Mouse (Mus musculus) liver, embryonic 15.5 days (tissue): ENCODE results near the gene Hcfc1. TPM values are rescaled to one million over a fixed set of nuclear protein-coding genes. Genes with fewer than 3 reads are reported as not detected.

Source experiments
- ATAC-seq: fragments of 200-750 bp; cut with Nextera tagmentation; 2 replicates; pipeline ENCODE4 v1.8.0; 2017; ENCODE audit warnings: moderate number of reproducible peaks, mild to moderate bottlenecking, moderate library complexity; ENCODE audit not compliant: insufficient read depth
- H3K27ac ChIP-seq: fragments of 300-500 bp; sonication (generic); replicated peaks from 2 replicates; pipeline ENCODE4 v1.5.1; 2015; ENCODE audit warnings: mild to moderate bottlenecking, inconsistent platforms
- H3K27me3 ChIP-seq: fragments of 300-500 bp; sonication (generic); 2 replicates; pipeline ENCODE4 v1.6.1; 2015; ENCODE audit warnings: mild to moderate bottlenecking, inconsistent platforms
- H3K36me3 ChIP-seq: fragments of 300-500 bp; sonication (generic); replicated peaks from 2 replicates; pipeline ENCODE4 v1.6.1; 2015; ENCODE audit warnings: moderate library complexity, mild to moderate bottlenecking, inconsistent platforms
- H3K4me1 ChIP-seq: fragments of 300-500 bp; sonication (generic); replicated peaks from 2 replicates; pipeline ENCODE4 v1.6.1; 2015; ENCODE audit warnings: inconsistent platforms
- H3K4me2 ChIP-seq: fragments of 300-500 bp; sonication (generic); 2 replicates; pipeline ENCODE4 v1.6.1; 2015; ENCODE audit warnings: moderate library complexity, mild to moderate bottlenecking, inconsistent platforms
- H3K4me3 ChIP-seq: fragments of 300-500 bp; sonication (generic); replicated peaks from 2 replicates; pipeline ENCODE4 v1.5.1; 2015; ENCODE audit warnings: mild to moderate bottlenecking, inconsistent platforms
- H3K9ac ChIP-seq: fragments of 300-500 bp; sonication (generic); 2 replicates; pipeline ENCODE4 v1.6.1; 2015; ENCODE audit warnings: moderate library complexity, mild to moderate bottlenecking, inconsistent platforms
- H3K9me3 ChIP-seq: fragments of 300-500 bp; sonication (generic); replicated peaks from 2 replicates; pipeline ENCODE4 v1.6.1; 2016; ENCODE audit warnings: inconsistent platforms
- WGBS: fragments of 180-500 bp; shearing (Covaris S2); methylation state at CpG from one replicate; pipeline ENCODE4 v1.1.7; 2015; ENCODE audit warnings: mixed read lengths; ENCODE audit not compliant: insufficient replicate concordance; 5-methylcytosine and 5-hydroxymethylcytosine counted together
- polyA plus RNA-seq: library from polyadenylated mRNA; unstranded; fragments of >200 nt; fragmentation: Nextera tagmentation; extraction: Ambion mirVana; gene quantifications from 2 replicates; pipeline ENCODE4 v1.2.1, GENCODE M21; 2015

Gene Hcfc1
- polyA plus RNA-seq, 1 experiment from 2014 or later: 29.6 TPM

DNA sequence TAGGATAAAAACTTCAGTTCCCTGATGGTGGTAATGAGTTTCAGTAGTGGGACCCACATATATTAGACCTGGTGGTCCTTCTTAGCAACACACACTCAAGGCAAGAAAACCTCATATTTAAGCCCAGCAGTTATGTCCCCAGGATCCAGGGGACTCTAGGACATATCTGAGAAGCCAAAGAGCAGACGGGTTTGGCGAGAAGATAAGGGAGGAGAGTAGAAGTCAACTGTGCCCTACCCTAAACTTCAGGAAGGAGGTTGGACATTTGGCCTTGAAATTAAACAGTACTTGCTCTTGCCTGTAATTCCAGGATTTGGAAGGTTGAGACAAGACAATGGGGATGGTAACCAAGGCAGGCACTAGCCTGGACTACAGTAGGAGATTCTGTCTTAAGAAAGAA is 3.6 kb upstream of the Hcfc1 start:
- Histone ChIP-seq H3K4me1 (peaks cover 29% of the 10 kb centered on the region), H3K4me3 (no peak overlapping the region), H3K9ac (0 out of 2 replicates have a peak overlapping the region, but pooled peaks have one; percentile 7), H3K4me2 (peak overlapping the region; percentile 49), H3K36me3 (no peaks in the 10 kb centered on the region; the same call in 1 of the 2 replicates), H3K27ac (peak overlapping the region; percentile 99), H3K27me3 (no peaks in the 10 kb centered on the region), H3K9me3 (no peaks in the 10 kb centered on the region)
- ATAC-seq: peak; percentile 64
- 39% methylated on average over 2 of the region's 2 CpGs for WGBS

DNA sequence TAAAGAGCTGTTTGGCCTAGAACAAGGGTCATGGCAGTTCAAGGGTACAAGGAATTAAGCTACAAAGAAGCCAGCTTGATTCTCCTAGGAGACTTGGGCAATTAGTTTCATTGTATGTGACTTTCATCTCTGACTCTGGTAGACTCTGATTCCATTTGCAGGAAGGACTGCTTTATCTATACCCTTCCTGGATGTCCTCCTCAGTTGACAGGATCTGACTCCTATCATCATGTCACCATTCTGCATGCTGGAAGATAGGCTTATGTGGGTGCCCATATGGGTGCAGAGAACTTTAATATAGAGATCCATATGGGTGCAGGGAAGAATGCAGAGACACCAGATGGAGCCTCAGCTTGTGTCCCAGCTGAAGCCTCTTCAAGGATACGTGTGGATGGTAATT is 3.0 kb upstream of the Hcfc1 start:
- Histone ChIP-seq H3K27me3 (no peaks in the 10 kb centered on the region), H3K9me3 (no peaks in the 10 kb centered on the region), H3K4me1 (peaks cover 35% of the 10 kb centered on the region), H3K9ac (0 out of 2 replicates have a peak overlapping the region, but pooled peaks have one; percentile 21), H3K27ac (peak overlapping the region; percentile 99), H3K4me3 (no peak overlapping the region), H3K36me3 (no peaks in the 10 kb centered on the region; the same call in 1 of the 2 replicates), H3K4me2 (peak overlapping the region; percentile 49)
- WGBS: 46% methylated on average over 1 of the region's 1 CpGs
- ATAC-seq: peak; percentile 23

DNA sequence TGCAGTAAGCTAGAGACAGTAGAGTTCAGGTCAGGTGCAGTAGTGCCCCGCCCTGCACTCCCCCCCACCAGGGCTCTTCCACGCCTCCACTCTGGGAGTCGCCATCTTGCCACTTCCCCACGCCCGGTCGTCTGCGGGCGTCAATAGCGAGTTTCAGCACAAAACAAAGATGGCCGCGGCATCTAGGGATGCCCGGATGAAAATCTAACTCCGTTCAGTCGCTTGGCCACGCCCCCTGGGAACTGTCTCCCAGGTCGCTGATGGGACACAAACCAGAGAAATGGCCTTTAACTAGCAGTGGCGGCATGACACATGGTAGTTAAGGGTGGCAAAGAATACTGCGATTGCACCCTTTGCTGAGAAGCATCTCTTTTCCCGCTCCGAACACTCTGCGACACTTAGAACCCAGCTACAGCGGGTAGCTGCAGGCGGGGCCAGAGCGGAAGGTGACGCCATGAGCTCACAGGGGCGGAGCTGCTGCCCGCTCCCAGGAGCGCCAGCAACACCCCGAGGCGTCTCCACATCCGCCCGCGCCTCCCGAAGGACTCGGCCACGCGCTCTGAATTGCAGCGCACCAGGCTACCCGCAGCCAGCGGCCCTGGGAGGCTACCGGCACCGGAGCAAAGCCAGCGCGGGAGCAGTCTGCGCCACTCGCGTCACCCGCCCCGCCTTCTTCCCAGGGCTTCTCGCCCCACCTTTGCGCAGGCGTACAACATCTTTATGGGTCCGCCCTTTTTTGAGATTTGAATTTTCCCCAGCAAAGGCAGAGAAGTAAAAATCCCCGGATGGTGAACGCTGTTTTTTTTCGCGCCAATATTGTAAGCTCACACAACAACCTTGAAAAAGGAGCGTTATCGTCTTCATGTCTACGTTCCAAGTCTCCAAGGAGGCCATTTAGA is 1.3 kb upstream of the Hcfc1 start:
- WGBS: 10% methylated on average over 60 of the region's 60 CpGs
- H3K4me1 ChIP-seq: peaks cover 52% of the 10 kb centered on the region
- peak; percentile 67 for ATAC-seq
- H3K9ac ChIP-seq: peak overlapping the region; percentile 72
- peak overlapping the region; percentile 78 for H3K4me2 ChIP-seq
- H3K9me3 ChIP-seq: no peaks in the 10 kb centered on the region
- H3K27me3 ChIP-seq: no peaks in the 10 kb centered on the region
- peak overlapping the region; percentile 99 for H3K27ac ChIP-seq
- peak overlapping the region; percentile 77 for H3K4me3 ChIP-seq
- H3K36me3 ChIP-seq: peaks cover 3% of the 10 kb centered on the region; the same call in 1 of the 2 replicates

DNA sequence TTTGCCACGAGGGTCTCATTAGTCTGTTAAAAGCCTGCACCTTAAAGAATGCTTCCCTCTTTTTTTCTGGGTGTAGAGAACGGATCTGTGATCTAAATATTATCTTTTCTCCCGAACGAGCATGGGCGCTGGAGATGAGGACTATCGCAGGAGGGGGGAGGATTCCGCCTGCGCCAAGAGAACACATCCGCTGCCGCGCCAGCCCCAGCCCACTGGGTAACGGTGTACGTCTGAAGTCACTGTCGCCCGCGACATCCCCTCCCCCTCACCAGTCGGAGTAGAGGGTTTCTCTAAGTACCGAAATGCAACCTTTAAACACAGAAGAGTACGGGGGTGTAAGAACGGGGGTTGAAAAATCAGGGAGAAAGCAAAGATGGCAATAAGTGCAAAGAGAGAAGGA is 850 bp downstream of the Hcfc1 start:
- Histone ChIP-seq H3K27ac (peak overlapping the region; percentile 99), H3K4me1 (peaks cover 43% of the 10 kb centered on the region), H3K36me3 (peaks cover 24% of the 10 kb centered on the region), H3K9ac (peak overlapping the region; percentile 72), H3K9me3 (no peaks in the 10 kb centered on the region), H3K4me3 (peak overlapping the region; percentile 77), H3K27me3 (no peaks in the 10 kb centered on the region), H3K4me2 (peak overlapping the region; percentile 78)
- ATAC-seq: no peak
- WGBS: 10% methylated on average over 20 of the region's 20 CpGs

DNA sequence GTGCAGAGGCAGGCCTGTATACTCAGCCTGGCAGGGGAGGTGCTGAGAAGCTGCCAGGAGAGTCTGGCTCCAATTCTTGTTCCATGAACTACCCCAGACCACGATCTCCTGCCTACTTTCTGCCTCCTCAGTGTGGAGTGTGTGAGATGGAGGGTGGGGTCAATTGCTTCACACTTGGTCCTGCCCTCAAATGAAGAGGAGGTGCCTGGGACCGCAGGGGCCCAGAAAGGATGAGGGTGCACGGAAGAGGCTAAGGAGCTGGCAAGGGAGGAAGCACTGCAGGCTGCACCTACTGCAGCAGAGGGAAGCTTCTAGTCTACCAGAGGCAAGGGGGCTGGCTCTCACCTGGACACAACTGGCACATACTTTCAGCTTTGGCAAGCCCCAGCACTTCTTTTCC is 1.8 kb downstream of the Hcfc1 start:
- 21% methylated on average over 3 of the region's 3 CpGs for WGBS
- H3K9me3 ChIP-seq: no peaks in the 10 kb centered on the region
- H3K9ac ChIP-seq: peak overlapping the region; percentile 72
- H3K27ac ChIP-seq: peak overlapping the region; percentile 99
- H3K4me2 ChIP-seq: peak overlapping the region; percentile 78
- peak overlapping the region; percentile 77 for H3K4me3 ChIP-seq
- no peaks in the 10 kb centered on the region for H3K27me3 ChIP-seq
- ATAC-seq: peak; percentile 34
- H3K4me1 ChIP-seq: peaks cover 42% of the 10 kb centered on the region
- peaks cover 33% of the 10 kb centered on the region for H3K36me3 ChIP-seq

DNA sequence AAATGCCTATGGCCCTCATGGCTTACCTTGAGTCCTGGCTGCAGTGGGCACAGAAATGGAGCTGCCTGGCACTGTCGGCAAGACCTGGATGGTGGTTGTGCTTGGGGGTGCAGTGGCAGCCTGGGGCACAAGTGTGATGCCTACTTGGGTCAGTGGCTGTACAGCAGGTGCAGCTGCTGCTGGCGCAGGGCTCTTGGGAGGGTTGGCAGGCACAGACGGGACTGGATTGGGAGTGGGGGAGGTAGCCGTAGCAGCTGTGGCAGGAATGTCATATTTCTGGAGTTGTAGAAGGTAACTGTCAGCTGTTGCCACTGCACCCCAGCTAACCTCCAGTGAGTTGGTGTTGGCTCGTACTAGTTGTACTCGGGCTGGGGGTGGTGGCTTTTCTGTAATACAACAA is 11.2 kb downstream of the Hcfc1 start:
- no peak overlapping the region for H3K4me3 ChIP-seq
- no peak for ATAC-seq
- no peak overlapping the region for H3K9ac ChIP-seq
- H3K27ac ChIP-seq: no peak overlapping the region
- no peaks in the 10 kb centered on the region for H3K9me3 ChIP-seq
- 88% methylated on average over 6 of the region's 6 CpGs for WGBS
- H3K36me3 ChIP-seq: peaks cover 99% of the 10 kb centered on the region
- no peak overlapping the region for H3K4me2 ChIP-seq
- H3K4me1 ChIP-seq: 0 out of 2 replicates have a peak, but pooled peaks cover under 1% of the 10 kb centered on the region
- H3K27me3 ChIP-seq: no peaks in the 10 kb centered on the region

DNA sequence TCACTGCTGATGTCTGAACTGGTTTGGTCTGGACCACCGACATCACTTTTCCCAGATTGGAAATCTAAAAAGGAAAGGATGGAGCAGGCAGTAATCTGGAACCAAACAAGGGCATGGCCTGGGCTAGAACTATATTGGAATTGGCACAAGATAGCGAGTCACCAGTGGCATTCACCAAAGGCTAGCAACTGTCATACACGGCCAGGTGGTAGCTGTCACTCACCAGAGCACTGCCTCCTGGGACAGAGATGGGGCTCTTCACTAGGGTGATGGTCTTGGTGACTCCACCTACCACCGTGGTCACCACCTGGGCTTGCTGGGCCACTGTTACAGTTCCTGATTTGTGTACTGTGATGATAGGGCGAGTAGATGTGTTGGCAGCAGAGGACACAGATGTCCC is 13.6 kb downstream of the Hcfc1 start:
- H3K36me3 ChIP-seq: peaks cover 99% of the 10 kb centered on the region
- WGBS: 75% methylated on average over 5 of the region's 5 CpGs

DNA sequence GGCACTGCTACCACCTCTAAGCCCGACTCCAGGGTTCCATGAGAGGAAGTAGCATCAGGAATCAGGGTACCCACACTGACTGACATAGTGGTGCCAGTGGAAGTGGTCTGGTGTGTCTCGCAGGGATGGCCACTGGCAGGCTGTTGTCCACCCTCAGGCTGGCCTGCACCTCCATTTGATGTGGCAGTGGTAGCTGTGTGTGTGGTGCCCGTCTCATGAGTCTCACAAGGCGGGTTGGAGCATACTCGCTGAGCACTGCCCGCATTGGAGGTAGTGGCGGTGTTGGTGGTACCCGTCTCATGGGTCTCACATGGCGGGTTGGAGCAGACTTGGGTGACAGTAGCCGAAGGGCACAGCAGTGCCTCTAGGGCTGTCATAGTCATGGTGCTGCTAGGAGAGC is 16.8 kb downstream of the Hcfc1 start:
- Histone ChIP-seq H3K4me2 (no peak overlapping the region), H3K4me3 (no peak overlapping the region), H3K4me1 (no peaks in the 10 kb centered on the region), H3K9ac (no peak overlapping the region), H3K27me3 (no peaks in the 10 kb centered on the region), H3K36me3 (peaks cover 100% of the 10 kb centered on the region), H3K9me3 (no peaks in the 10 kb centered on the region), H3K27ac (no peak overlapping the region)
- ATAC-seq: peak; percentile 12; the same call in 1 of the 2 replicates
- 78% methylated on average over 10 of the region's 10 CpGs for WGBS

More for the DNA sequence above, 13.6 kb downstream of the Hcfc1 start:
- Histone ChIP-seq H3K4me2 (no peak overlapping the region), H3K9ac (no peak overlapping the region), H3K9me3 (no peaks in the 10 kb centered on the region), H3K4me1 (no peaks in the 10 kb centered on the region), H3K27me3 (no peaks in the 10 kb centered on the region), H3K4me3 (no peak overlapping the region), H3K27ac (no peak overlapping the region)
- ATAC-seq: no peak

DNA sequence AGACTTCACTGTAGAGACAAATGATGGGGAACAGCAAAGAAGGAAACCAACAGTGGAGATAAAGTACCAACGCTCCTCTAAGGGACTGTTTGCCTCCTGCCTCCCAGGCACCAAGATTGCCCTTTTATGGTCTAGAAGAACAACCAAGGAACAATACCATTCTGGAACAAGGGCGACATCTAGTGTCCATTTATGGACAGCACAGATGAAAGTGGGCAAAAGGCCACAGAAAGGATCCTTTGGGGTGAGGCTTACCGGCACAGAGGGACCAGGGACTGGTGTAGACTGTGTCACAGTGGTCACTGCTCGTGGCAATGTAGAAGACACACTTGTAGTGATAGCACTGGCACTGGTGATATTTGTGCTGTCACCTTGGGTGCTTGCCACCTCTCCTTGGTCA is 17.5 kb downstream of the Hcfc1 start:
- Histone ChIP-seq H3K9me3 (no peaks in the 10 kb centered on the region), H3K36me3 (peaks cover 100% of the 10 kb centered on the region), H3K4me2 (no peak overlapping the region), H3K27ac (no peak overlapping the region), H3K4me3 (no peak overlapping the region), H3K4me1 (no peaks in the 10 kb centered on the region), H3K27me3 (no peaks in the 10 kb centered on the region), H3K9ac (no peak overlapping the region)
- no peak for ATAC-seq
- 20% methylated on average over 4 of the region's 4 CpGs for WGBS

DNA sequence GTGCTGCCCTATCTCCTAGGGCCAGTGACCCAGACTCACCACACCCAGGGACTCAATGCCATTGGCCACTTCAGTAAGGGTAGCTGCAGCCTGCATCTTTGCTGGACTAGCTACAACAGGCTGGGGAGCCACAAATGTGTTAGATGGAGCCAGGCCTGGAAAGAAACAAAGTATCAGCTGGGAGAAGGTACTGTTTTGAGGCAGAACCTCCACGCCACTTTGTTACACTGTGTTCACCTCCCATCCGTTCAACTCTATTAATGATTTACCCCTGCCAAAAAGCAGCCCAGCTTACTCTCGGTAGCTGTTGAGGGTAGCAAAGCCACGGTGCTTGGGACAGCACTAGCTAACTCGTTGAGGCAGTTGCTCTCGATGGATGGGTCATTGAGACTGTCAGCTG is 19.3 kb downstream of the Hcfc1 start:
- Histone ChIP-seq H3K4me1 (no peaks in the 10 kb centered on the region), H3K36me3 (peaks cover 100% of the 10 kb centered on the region), H3K9me3 (no peaks in the 10 kb centered on the region), H3K4me2 (no peak overlapping the region), H3K9ac (no peak overlapping the region), H3K4me3 (no peak overlapping the region), H3K27ac (no peak overlapping the region), H3K27me3 (no peaks in the 10 kb centered on the region)
- no peak for ATAC-seq
- 75% methylated on average over 6 of the region's 6 CpGs for WGBS

DNA sequence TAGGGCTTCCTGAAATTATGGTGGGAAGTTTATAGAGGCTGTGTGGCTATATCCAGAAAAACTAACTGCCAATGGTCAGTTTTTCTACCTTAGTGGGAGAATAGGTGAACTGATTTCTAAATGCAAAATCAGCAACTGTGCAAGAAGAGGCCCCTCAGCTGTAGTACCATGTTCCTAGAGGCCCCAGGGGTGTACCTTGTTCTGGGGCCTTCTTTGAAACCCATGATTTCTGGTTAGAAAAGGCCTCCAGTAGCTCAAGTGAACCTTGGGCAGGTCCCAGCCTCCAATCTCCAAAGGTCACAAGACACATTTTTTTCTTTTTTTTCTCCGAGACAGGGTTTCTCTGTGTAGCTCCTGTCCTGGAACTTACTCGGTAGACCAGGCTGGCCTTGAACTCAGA is 23.9 kb downstream of the Hcfc1 start:
- Histone ChIP-seq H3K9me3 (no peaks in the 10 kb centered on the region), H3K4me2 (no peak overlapping the region), H3K27ac (no peak overlapping the region), H3K9ac (no peak overlapping the region), H3K4me3 (no peak overlapping the region), H3K36me3 (peaks cover 61% of the 10 kb centered on the region), H3K4me1 (no peaks in the 10 kb centered on the region), H3K27me3 (no peaks in the 10 kb centered on the region)
- no peak for ATAC-seq
- 73% methylated on average over 2 of the region's 2 CpGs for WGBS
